Mouse (Mus musculus) hindbrain, embryonic 16.5 days (tissue): ENCODE measurements at regions not wholly inside any gene's neighbourhood (a gene's known extent, or its start where the extent isn't known, plus 50 kb on each side); places are given as distances from the start of the nearest gene placed in this dataset.

Experiments used
- ATAC-seq: fragments of 200-750 bp; cut with Nextera tagmentation; 2 replicates; pipeline ENCODE4 v1.8.0; 2017; ENCODE audit warnings: moderate TSS enrichment, moderate library complexity
- H3K27ac ChIP-seq: fragments of 300-500 bp; sonication (generic); 2 replicates; pipeline ENCODE4 v1.5.1; 2014; ENCODE audit warnings: low read depth, mild to moderate bottlenecking, control low read depth, low read length, moderate library complexity
- H3K27me3 ChIP-seq: fragments of 300-500 bp; sonication (generic); replicated peaks from 2 replicates; pipeline ENCODE4 v1.6.1; 2014; ENCODE audit warnings: low read length; ENCODE audit not compliant: control insufficient read depth, insufficient read depth
- H3K36me3 ChIP-seq: fragments of 300-500 bp; sonication (generic); 2 replicates; pipeline ENCODE4 v1.6.1; 2014; ENCODE audit warnings: mild to moderate bottlenecking, low read length, moderate library complexity, mixed read lengths; ENCODE audit not compliant: control insufficient read depth, insufficient read depth
- H3K4me1 ChIP-seq: fragments of 300-500 bp; sonication (generic); 2 replicates; pipeline ENCODE4 v1.6.1; 2014; ENCODE audit warnings: low read depth, low read length; ENCODE audit not compliant: control insufficient read depth, insufficient read depth
- H3K4me2 ChIP-seq: fragments of 300-500 bp; sonication (generic); 2 replicates; pipeline ENCODE4 v1.6.1; 2014; ENCODE audit warnings: mild to moderate bottlenecking, low read length, control low read depth, moderate library complexity
- H3K4me3 ChIP-seq: fragments of 300-500 bp; sonication (generic); 2 replicates; pipeline ENCODE4 v1.5.1; 2014; ENCODE audit warnings: mild to moderate bottlenecking, low read length, control low read depth, moderate library complexity
- H3K9ac ChIP-seq: fragments of 300-500 bp; sonication (generic); 2 replicates; pipeline ENCODE4 v1.6.1; 2014; ENCODE audit warnings: low read depth, mild to moderate bottlenecking, control low read depth, low read length, moderate library complexity
- H3K9me3 ChIP-seq: fragments of 300-500 bp; sonication (generic); 2 replicates; pipeline ENCODE4 v1.6.1; 2014; ENCODE audit warnings: mild to moderate bottlenecking, low read length, moderate library complexity; ENCODE audit not compliant: control insufficient read depth
- WGBS: fragments of 180-500 bp; shearing (Covaris S2); extraction: QIAGEN DNeasy Blood & Tissue Kit; methylation state at CpG from one replicate; pipeline ENCODE4 v1.1.7; 2014; 5-methylcytosine and 5-hydroxymethylcytosine counted together

- H3K9me3 ChIP-seq: no peaks in the 10 kb centered on the region
- H3K4me3 ChIP-seq: no peak overlapping the region
- no peaks in the 10 kb centered on the region for H3K36me3 ChIP-seq
- H3K4me1 ChIP-seq: peaks cover 6% of the 10 kb centered on the region; the same call in 1 of the 2 replicates
- WGBS: 10% methylated on average over 11 of the region's 11 CpGs
- H3K4me2 ChIP-seq: no peak overlapping the region
- ATAC-seq: no peak
- no peaks in the 10 kb centered on the region for H3K27me3 ChIP-seq
- no peak overlapping the region for H3K27ac ChIP-seq
- no peak overlapping the region for H3K9ac ChIP-seq
Measured at GRCm38 (mm10) chr6:127250874-127251670, 99.1 kb upstream of the Ccnd2 start.

GRCm38 (mm10) chr6:127251671-127251985, 99.6 kb upstream of the Ccnd2 start:
- Histone ChIP-seq H3K4me3 (no peak overlapping the region), H3K9me3 (no peaks in the 10 kb centered on the region), H3K4me1 (peaks cover 6% of the 10 kb centered on the region; the same call in 1 of the 2 replicates), H3K9ac (no peak overlapping the region), H3K27me3 (no peaks in the 10 kb centered on the region), H3K27ac (no peak overlapping the region), H3K36me3 (no peaks in the 10 kb centered on the region), H3K4me2 (no peak overlapping the region)
- 4% methylated on average over 5 of the region's 5 CpGs for WGBS
- no peak for ATAC-seq

- H3K27ac ChIP-seq: no peak overlapping the region
- no peaks in the 10 kb centered on the region for H3K36me3 ChIP-seq
- H3K4me1 ChIP-seq: peaks cover 6% of the 10 kb centered on the region; the same call in 1 of the 2 replicates
- 7% methylated on average over 3 of the region's 3 CpGs for WGBS
- H3K9me3 ChIP-seq: no peaks in the 10 kb centered on the region
- H3K27me3 ChIP-seq: no peaks in the 10 kb centered on the region
- H3K4me3 ChIP-seq: no peak overlapping the region
- no peak overlapping the region for H3K4me2 ChIP-seq
- no peak for ATAC-seq
- no peak overlapping the region for H3K9ac ChIP-seq
Measured at GRCm38 (mm10) chr6:127252000-127252721, 100.2 kb upstream of the Ccnd2 start.

GRCm38 (mm10) chr6:127253935-127254334, 101.9 kb upstream of the Ccnd2 start:
- Histone ChIP-seq H3K36me3 (no peaks in the 10 kb centered on the region), H3K9ac (no peak overlapping the region), H3K27ac (no peak overlapping the region), H3K4me3 (no peak overlapping the region), H3K4me1 (peaks cover 6% of the 10 kb centered on the region; the same call in 1 of the 2 replicates), H3K9me3 (no peaks in the 10 kb centered on the region), H3K27me3 (no peaks in the 10 kb centered on the region), H3K4me2 (no peak overlapping the region)
- no peak for ATAC-seq
- 91% methylated on average over 3 of the region's 3 CpGs for WGBS

- H3K9me3 ChIP-seq: no peaks in the 10 kb centered on the region
- H3K27me3 ChIP-seq: no peaks in the 10 kb centered on the region
- H3K4me1 ChIP-seq: peaks cover 5% of the 10 kb centered on the region; the same call in 1 of the 2 replicates
- H3K4me3 ChIP-seq: no peak overlapping the region
- no peak for ATAC-seq
- H3K9ac ChIP-seq: no peak overlapping the region
- H3K4me2 ChIP-seq: no peak overlapping the region
- no peaks in the 10 kb centered on the region for H3K36me3 ChIP-seq
- no peak overlapping the region for H3K27ac ChIP-seq
- WGBS: 77% methylated on average over 5 of the region's 5 CpGs
Measured at GRCm38 (mm10) chr6:127263903-127264680, 112.1 kb upstream of the Ccnd2 start.

GRCm38 (mm10) chr6:127265063-127265775, 113.2 kb upstream of the Ccnd2 start:
- H3K4me3 ChIP-seq: no peak overlapping the region
- no peak overlapping the region for H3K4me2 ChIP-seq
- no peak for ATAC-seq
- H3K27ac ChIP-seq: no peak overlapping the region
- WGBS: 78% methylated on average over 9 of the region's 9 CpGs
- H3K27me3 ChIP-seq: no peaks in the 10 kb centered on the region
- H3K9me3 ChIP-seq: no peaks in the 10 kb centered on the region
- no peak overlapping the region for H3K9ac ChIP-seq
- H3K4me1 ChIP-seq: peaks cover 5% of the 10 kb centered on the region; the same call in 1 of the 2 replicates
- H3K36me3 ChIP-seq: no peaks in the 10 kb centered on the region

GRCm38 (mm10) chr6:127265901-127266812, 114.2 kb upstream of the Ccnd2 start:
- WGBS: 10% methylated on average over 21 of the region's 21 CpGs
- peak; percentile 73 for ATAC-seq
- H3K27ac ChIP-seq: peak overlapping the region; percentile 59

GRCm38 (mm10) chr6:127266813-127267165, 114.8 kb upstream of the Ccnd2 start:
- ATAC-seq: peak; percentile 35; the same call in 1 of the 2 replicates
- Histone ChIP-seq H3K4me1 (peaks cover 5% of the 10 kb centered on the region; the same call in 1 of the 2 replicates), H3K4me2 (peak overlapping the region; percentile 65), H3K9me3 (no peaks in the 10 kb centered on the region), H3K27me3 (no peaks in the 10 kb centered on the region), H3K27ac (no peak overlapping the region; the same call in 1 of the 2 replicates), H3K4me3 (no peak overlapping the region), H3K36me3 (no peaks in the 10 kb centered on the region), H3K9ac (no peak overlapping the region)
- 37% methylated on average over 10 of the region's 10 CpGs for WGBS

More at GRCm38 (mm10) chr6:127265901-127266812, 114.2 kb upstream of the Ccnd2 start:
- Histone ChIP-seq H3K36me3 (no peaks in the 10 kb centered on the region), H3K27me3 (no peaks in the 10 kb centered on the region), H3K4me1 (peaks cover 5% of the 10 kb centered on the region; the same call in 1 of the 2 replicates), H3K9me3 (no peaks in the 10 kb centered on the region), H3K4me2 (peak overlapping the region; percentile 65), H3K9ac (peak overlapping the region; percentile 57), H3K4me3 (peak overlapping the region; percentile 37)
